In the genomic region with DNA sequence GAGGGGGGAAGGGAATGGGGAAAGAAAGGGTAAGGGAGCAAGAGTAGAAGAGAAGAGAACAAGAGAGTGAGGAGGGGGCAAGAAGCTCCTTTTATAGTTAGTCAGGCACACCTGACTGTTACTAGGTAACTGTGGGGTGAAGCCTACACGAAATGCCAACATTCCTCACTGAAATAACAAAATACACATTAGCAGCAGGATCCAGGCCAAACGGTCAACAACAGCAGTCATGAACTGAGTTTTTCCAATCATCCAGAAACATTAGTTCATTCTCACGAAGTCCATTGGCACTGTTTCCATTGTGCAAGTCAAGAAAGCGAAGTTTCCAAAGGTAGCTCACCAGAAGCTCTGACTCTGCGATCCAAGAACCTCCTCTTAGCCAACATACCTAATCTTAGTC, we compare ENCODE assay signal across 19 mouse cellular contexts.
"Had no signal": no experiment of that assay in that cellular context is flagged by ENCODE, and none has a peak within 500 bp of the region (broad histone marks: within the 10 kb centered on the region; RNA-seq: fewer than 3 reads in every experiment).

No protein-coding gene starts in this region.

- H3K4me3 ChIP-seq: lung, embryonic 15.5 days; midbrain, embryonic 10.5 days; midbrain, embryonic 12.5 days; myocyte; neural tube, embryonic 13.5 days; neural tube, embryonic 15.5 days had no signal

- H3K27me3 ChIP-seq: lung, embryonic 15.5 days; midbrain, embryonic 12.5 days; neural tube, embryonic 13.5 days; neural tube, embryonic 15.5 days had no signal

- DNase-seq: lung, adult 2 months; lung, postnatal 14 days; lung, postnatal 36 days; midbrain, embryonic 14.5 days; retina, postnatal 1 day; right cerebral cortex, adult 18-20 months; spleen, adult 18-20 months; thymus, adult 18-20 months; thymus, postnatal 14 days; thymus, postnatal 36 days had no signal

- H3K9me3 ChIP-seq: lung, embryonic 15.5 days; midbrain, embryonic 10.5 days; midbrain, embryonic 12.5 days; neural tube, embryonic 13.5 days; neural tube, embryonic 15.5 days had no signal

- ATAC-seq: lung, postnatal 0 days; midbrain, embryonic 16.5 days had no signal

- H3K27ac ChIP-seq: lung, embryonic 15.5 days; macrophage; midbrain, embryonic 10.5 days; midbrain, embryonic 12.5 days; neural tube, embryonic 13.5 days; neural tube, embryonic 15.5 days had no signal

- H3K36me3 ChIP-seq: midbrain, embryonic 12.5 days; neural tube, embryonic 13.5 days; neural tube, embryonic 15.5 days had no signal

- H3K4me2 ChIP-seq: lung, embryonic 15.5 days; midbrain, embryonic 12.5 days; neural tube, embryonic 13.5 days; neural tube, embryonic 15.5 days had no signal

- H3K9ac ChIP-seq: lung, embryonic 15.5 days; midbrain, embryonic 12.5 days; neural tube, embryonic 13.5 days; neural tube, embryonic 15.5 days had no signal

- H3K4me1 ChIP-seq: lung, embryonic 15.5 days; midbrain, embryonic 10.5 days; neural tube, embryonic 13.5 days; neural tube, embryonic 15.5 days had no signal
